25 mouse cellular contexts compared by ENCODE assay signal in genomic region chr16:78486531-78486930, GRCm38 (mm10).
A peak's percentile ranks its signal among the peaks of the same experiment; 100 is the strongest.
DNase-seq lines count a peak whose midpoint lies in the region; ATAC-seq and TF ChIP-seq lines count a peak whose summit lies in the region.
"Had no signal": no experiment of that assay in that cellular context is flagged by ENCODE, and none has a peak within 500 bp of the region (broad histone marks: within the 10 kb centered on the region; RNA-seq: fewer than 3 reads in every experiment).

No protein-coding gene starts in this region.

- no peak overlapping the region for H3K4me2 ChIP-seq in midbrain, embryonic 11.5 days
- H3K4me2 ChIP-seq: heart, embryonic 12.5 days; heart, embryonic 15.5 days; hindbrain, embryonic 14.5 days had no signal

- TF ChIP-seq CTCF in gastrocnemius, adult 2 months (IDR thresholded peaks at IDR 0.05) = no peak

- H3K36me3 ChIP-seq in midbrain, embryonic 11.5 days (ENCODE audit: control insufficient read depth, insufficient read depth, low read length) = no peaks in the 10 kb centered on the region
- no peaks in the 10 kb centered on the region for H3K36me3 ChIP-seq in midbrain, embryonic 10.5 days
- no peaks in the 10 kb centered on the region for H3K36me3 ChIP-seq in hindbrain, embryonic 10.5 days
- H3K36me3 ChIP-seq: forebrain, embryonic 10.5 days; heart, embryonic 12.5 days; heart, embryonic 15.5 days had no signal

- H3K27ac ChIP-seq in midbrain, embryonic 11.5 days (ENCODE audit: low read depth, low read length) = no peak overlapping the region
- no peak overlapping the region for H3K27ac ChIP-seq in midbrain, embryonic 10.5 days (replicated peaks)
- no peak overlapping the region for H3K27ac ChIP-seq in gastrocnemius, adult 2 months
- no peak overlapping the region for H3K27ac ChIP-seq in hindbrain, embryonic 10.5 days
- H3K27ac ChIP-seq: forebrain, embryonic 10.5 days; heart, embryonic 15.5 days; hindbrain, embryonic 14.5 days; hindbrain, postnatal 0 days had no signal

- no peak for DNase-seq in frontal cortex, postnatal 36 days (ENCODE audit: low spot score in 2 of 2)
- peak; percentile 17 for DNase-seq in midbrain, embryonic 11.5 days (ENCODE audit: low spot score, missing footprints)
- DNase-seq in midbrain, embryonic 10.5 days (ENCODE audit: low spot score) = no peak
- DNase-seq in layer of hippocampus, adult 9-10 months (ENCODE audit: low spot score) = peak; percentile 11
- DNase-seq in telencephalon, adult 2 months (ENCODE audit: low read depth, low spot score) = peak; percentile 29
- DNase-seq in gastrocnemius, adult 2 months = no peak
- DNase-seq in hindbrain, embryonic 10.5 days (ENCODE audit: low spot score) = no peak
- DNase-seq: adrenal gland, adult 2 months; adrenal gland, postnatal 14 days; cerebellum, adult 18-20 months; cerebellum, adult 9-10 months; cerebellum, postnatal 14 days; gastrocnemius, postnatal 14 days; heart, adult 18-20 months; heart, postnatal 10 days; heart, postnatal 36 days had no signal

- no peak overlapping the region for H3K4me3 ChIP-seq in midbrain, embryonic 11.5 days (ENCODE audit: low read depth, low read length)
- H3K4me3 ChIP-seq in midbrain, embryonic 10.5 days = no peak overlapping the region
- no peak overlapping the region for H3K4me3 ChIP-seq in gastrocnemius, adult 2 months
- H3K4me3 ChIP-seq in hindbrain, embryonic 10.5 days = no peak overlapping the region
- H3K4me3 ChIP-seq: forebrain, embryonic 10.5 days; heart, embryonic 12.5 days; heart, embryonic 15.5 days had no signal

- no peaks in the 10 kb centered on the region for H3K9me3 ChIP-seq in midbrain, embryonic 11.5 days (ENCODE audit: control insufficient read depth, low read length)
- no peaks in the 10 kb centered on the region for H3K9me3 ChIP-seq in midbrain, embryonic 10.5 days (replicated peaks)
- H3K9me3 ChIP-seq in hindbrain, embryonic 10.5 days = no peaks in the 10 kb centered on the region
- H3K9me3 ChIP-seq: forebrain, embryonic 10.5 days; heart, embryonic 12.5 days; heart, embryonic 15.5 days had no signal

- H3K4me1 ChIP-seq in midbrain, embryonic 11.5 days (ENCODE audit: control insufficient read depth, insufficient read depth, low read length) = peaks cover 3% of the 10 kb centered on the region; the same call in 1 of the 2 replicates
- H3K4me1 ChIP-seq in midbrain, embryonic 10.5 days = peaks cover 15% of the 10 kb centered on the region
- H3K4me1 ChIP-seq in hindbrain, embryonic 10.5 days (replicated peaks) = peaks cover 13% of the 10 kb centered on the region
- H3K4me1 ChIP-seq: heart, embryonic 15.5 days had no signal

- no peaks in the 10 kb centered on the region for H3K27me3 ChIP-seq in midbrain, embryonic 11.5 days (ENCODE audit: control insufficient read depth, insufficient read depth, low read length)
- H3K27me3 ChIP-seq in midbrain, embryonic 10.5 days (ENCODE audit: low read depth, poor library complexity, severe bottlenecking) = no peaks in the 10 kb centered on the region
- H3K27me3 ChIP-seq in hindbrain, embryonic 10.5 days (ENCODE audit: insufficient read depth, poor library complexity, severe bottlenecking) = no peaks in the 10 kb centered on the region
- H3K27me3 ChIP-seq: heart, embryonic 12.5 days; heart, embryonic 15.5 days had no signal

- 89% methylated on average over 6 of the region's 6 CpGs for WGBS in midbrain, embryonic 11.5 days
- 93% methylated on average over 6 of the region's 6 CpGs for WGBS in midbrain, embryonic 10.5 days
- WGBS in hindbrain, embryonic 10.5 days = 91% methylated on average over 6 of the region's 6 CpGs

- peak; percentile 88 for ATAC-seq in frontal cortex, adult (ENCODE audit: low TSS enrichment)
- no peak for ATAC-seq in midbrain, embryonic 11.5 days (ENCODE audit: low FRiP score)
- ATAC-seq: CD4-positive, CD25-positive, alpha-beta regulatory T cell, adult 4 months; forebrain, embryonic 14.5 days; hindbrain, postnatal 0 days; inflammation-experienced regulatory T-cells, adult 6 months had no signal

- intact Hi-C loops in gastrocnemius, adult 2 months (cut with DNase I) = no loop called here

- H3K9ac ChIP-seq in midbrain, embryonic 11.5 days (ENCODE audit: low read length) = no peak overlapping the region
- H3K9ac ChIP-seq: heart, embryonic 12.5 days; heart, embryonic 15.5 days; hindbrain, embryonic 14.5 days had no signal

Comparison
In these comparisons a context has a peak if more than half of its experiments do, and no peak if none do; other contexts are left out.
1. DNase-seq: peak in midbrain, embryonic 11.5 days (single experiment), layer of hippocampus, adult 9-10 months (single experiment) and telencephalon, adult 2 months (single experiment); none in frontal cortex, postnatal 36 days (0 of 2), midbrain, embryonic 10.5 days (single experiment), gastrocnemius, adult 2 months (single experiment) and hindbrain, embryonic 10.5 days (single experiment).